Mouse (Mus musculus) ES-CJ7 (cell line): ENCODE results near the gene Tmem108.

Experiments
- DNase-seq: peaks from one replicate; pipeline ENCODE4 v3.0.0; 2011; ENCODE audit warnings: low read depth, low spot score

Gene Tmem108

DNA sequence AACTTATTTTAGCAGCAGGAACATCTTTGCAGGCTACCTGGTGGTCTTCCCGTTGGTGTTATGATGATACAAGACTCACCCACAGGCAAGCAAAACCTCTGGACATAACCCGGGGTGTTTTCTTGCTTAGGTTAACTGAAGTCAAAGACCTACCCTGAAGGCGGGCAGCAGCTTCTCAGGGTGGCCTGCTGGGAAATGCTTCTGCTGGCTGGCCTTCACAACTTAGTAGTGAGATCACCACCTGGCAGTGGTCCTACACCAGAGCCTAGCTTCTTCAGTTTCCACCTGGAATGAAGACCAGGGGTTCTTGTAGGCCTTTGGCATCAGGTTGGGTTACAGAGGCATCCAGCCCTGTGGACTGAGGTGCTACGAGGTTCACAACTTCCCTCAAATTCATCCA is 169.7 kb downstream of the Tmem108 start:
- DNase-seq: no peak

DNA sequence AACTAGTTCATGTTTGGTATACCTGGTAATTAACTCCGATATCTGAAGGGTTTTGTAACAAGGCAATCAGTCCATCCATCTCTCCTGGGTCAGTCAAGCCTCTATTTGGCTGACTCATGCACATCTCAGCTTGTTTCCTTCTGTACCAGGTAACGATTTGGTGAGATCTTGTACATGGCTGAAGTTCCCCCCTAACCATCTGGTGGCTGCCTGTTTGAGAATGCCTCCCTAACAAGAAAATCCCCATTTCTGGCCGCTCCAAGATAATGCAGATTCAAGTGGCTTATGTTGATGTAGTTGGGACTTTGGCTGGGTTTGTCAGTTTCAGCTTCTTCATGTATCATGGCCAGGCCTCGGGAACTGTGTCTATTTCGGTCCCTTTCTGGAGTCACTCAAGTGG is 170.8 kb downstream of the Tmem108 start:
- no peak for DNase-seq

DNA sequence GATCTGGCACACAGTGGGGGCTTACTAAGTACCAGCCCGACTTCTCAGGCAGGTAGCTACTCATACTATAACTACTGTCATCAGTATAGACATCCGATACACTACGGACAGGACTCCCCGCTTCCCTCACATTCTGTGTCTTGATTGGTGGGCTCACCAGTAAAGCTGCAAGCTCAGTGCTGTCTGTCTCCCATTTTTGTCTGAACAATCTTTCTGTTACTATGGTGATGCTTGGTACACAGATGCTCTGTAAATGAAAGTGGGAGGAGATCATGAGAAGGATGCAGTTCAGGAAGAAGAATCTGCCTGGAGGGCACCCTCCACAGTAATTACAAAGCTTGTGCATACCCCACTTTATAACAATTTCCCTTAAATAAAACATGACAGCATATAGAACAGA is 176.8 kb downstream of the Tmem108 start:
- no peak for DNase-seq

DNA sequence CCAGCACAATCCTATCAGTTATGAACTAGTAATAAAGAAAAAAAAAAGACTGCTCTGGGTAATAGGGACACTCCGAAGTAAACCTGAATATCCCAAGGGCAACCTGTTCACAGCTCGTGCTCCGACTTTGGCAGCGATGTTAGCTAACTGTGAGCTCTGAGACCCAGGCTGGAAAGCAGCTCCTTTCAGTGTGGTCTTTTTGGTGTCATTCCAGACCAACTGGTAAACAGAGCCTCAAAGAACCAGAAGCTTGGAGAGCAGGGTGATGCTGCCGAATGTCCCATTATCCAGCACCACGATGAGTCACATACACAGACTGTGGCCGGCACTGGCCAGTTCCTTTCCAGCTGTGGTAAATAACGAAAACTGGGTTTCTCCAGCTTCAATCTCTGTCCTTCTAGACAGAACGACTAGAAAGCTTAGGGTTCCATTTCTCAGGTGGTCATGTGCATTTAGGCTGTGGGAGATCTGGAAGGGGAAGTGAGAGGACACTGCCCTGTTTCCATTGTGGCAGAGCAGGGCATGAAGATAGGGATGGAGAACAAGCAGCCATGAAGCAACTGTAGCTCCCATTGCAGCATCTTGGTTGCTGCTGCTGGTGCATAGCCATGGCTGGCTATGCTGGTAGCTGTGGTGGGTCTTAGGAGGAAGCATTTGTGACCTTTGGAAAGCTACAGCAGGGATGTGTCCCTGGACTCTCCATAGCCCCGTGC is 179.2 kb downstream of the Tmem108 start:
- DNase-seq: no peak

DNA sequence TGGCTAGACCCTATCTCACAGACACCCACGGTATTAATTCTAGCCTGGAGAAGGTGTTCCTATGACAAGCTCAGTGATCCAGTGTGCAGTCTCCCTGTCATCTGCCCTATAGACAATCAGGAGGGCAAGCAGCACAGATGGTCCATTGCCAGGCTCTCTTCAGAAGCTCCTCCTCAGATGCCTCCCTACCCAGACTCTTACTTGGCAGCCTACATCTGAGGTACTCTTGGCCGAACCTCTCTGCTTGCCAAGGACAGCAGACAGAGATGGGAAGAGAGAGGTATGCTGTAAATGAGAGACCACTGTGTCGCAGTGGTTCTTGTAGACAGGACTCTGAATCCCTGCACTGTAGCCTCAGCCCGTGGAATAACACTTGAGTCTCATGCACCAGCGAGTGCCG is 181.0 kb downstream of the Tmem108 start:
- DNase-seq: no peak

DNA sequence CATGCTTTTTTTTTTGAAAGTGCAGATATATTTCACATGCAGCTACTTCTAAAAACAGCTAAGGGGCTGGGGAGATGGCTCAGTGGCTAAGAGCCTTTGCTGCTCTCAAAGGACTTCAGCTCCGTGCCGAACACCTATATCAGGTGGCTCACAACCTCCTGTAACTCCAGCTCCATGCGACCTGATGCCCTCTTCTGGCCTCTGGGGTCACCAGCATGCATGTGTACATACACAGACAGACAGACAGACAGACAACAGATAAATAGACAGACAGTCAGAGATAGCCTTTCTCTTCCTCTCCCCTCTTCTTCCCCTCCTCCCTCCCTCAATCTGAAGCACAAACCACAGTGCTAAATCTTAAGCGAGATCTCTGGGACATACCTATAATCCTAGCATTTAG is 181.5 kb downstream of the Tmem108 start:
- no peak for DNase-seq

DNA sequence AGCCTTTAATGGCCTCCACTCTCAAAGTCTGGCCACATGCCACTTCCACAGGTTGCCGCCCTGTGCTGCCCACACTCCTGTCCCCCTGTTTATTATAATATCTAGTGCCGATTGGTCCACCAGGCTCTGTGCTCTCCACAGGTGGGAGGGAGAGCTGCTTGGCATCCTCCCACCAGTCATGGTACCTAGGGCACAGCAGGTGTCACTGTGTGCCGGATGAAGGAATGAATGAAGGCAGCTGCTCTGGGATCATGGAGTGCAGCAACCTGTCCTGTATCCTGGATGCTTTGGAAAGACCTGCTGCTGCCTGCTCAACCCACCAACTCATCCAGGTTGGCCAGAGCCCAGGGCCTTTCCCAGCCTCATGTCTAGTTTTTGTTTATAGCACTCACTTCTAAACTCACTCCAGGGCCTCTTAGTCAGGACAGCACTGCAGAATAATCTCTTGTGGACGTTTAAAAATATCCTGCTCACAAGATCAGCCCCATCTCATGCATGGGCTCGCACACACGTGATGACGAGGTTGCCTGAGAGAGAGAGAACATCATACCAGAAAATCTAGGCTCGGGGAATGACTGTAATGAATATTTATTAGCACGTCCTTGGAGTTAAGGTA is 182.1 kb downstream of the Tmem108 start:
- DNase-seq: no peak

DNA sequence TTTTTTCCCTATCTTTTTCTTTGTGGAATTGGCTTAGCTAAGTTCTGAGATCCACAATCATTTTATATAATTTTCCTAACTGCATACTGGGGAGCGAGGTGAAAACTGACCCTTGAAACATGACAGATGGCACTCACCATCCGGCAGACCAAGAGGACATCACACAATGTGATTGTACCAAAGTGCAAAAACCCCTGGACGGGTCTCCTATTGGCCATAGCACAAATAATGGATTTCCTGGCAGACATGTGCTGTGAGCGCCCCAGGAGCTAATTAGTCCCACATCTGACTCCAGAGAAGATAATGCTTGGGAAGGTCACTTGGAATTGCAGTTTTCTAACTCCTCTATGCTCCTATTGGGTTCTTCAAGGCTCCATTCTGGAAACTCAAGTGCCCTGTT is 183.9 kb downstream of the Tmem108 start:
- no peak for DNase-seq

DNA sequence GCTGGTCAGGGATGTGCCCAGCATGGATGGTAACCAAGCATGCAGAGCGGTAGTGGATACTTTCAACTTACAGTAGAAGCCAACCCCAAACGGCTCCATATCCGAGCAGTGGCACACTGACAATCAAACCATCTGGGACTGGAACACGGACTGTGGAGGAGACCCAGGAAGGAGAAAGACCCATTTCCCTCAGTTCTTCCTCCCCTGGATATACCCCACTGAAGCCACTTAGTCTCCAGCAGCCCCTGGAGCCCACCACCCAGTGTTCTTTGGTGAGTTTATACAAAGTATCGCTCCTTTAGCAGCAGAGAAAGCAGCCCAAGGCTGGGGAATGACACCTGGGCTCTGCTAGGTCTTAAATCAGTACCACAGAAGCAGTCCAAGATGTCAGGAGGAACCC is 184.5 kb downstream of the Tmem108 start:
- no peak for DNase-seq

DNA sequence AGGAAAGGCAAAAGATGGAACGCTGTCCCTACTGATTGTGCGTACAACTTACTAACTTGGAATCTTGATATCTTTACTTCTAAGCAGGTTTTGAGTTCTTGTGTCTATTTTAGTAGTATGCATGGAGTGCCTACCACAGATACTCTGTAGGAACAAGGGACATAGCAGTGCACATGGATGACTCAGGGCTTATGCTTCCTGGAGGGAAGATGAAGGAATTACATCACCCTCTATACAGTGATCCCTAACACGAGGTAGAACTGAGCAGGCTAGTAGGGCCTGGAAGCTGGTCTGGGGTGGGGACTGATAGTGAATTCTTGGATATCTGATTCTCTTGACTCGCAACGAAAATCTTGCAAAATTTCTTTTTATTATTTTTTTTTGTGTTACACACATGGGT is 185.7 kb downstream of the Tmem108 start:
- DNase-seq: peak; percentile 39

DNA sequence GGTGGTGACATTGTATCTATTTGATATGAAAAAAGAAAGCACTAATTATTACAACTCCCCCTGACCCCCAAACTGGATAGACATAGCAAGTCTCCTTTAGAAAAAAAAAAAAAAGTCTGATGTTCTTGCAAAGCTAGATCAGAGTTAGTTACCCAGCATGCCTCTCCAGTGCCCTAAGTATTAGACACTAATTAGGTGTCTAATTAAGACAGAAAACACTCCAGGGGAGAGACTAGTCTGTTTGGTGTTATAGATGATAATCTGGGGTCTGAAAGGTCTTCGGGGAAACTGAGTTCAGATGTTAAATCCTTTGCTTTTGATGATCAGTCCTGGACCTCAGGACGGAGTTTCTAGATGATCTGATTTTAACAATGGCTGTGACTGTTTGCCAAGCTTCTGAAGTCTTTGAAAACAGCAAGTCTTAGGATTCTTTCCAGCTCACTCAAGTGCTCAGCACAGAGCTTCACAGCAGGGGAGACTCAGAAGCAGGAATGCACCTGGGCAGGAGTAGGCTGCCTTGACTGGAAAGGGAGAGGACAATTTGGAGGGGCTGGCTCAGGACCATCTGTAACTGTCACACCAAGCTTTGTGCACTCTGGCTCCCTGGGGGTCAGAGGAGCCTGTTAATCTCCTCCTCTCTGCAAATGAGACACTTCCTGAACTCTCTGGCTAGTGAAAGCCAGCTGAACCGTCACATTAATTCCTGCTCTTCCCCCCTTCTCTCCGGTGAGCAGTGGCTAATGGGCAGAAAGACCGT is 187.5 kb downstream of the Tmem108 start:
- peak; percentile 53 for DNase-seq

DNA sequence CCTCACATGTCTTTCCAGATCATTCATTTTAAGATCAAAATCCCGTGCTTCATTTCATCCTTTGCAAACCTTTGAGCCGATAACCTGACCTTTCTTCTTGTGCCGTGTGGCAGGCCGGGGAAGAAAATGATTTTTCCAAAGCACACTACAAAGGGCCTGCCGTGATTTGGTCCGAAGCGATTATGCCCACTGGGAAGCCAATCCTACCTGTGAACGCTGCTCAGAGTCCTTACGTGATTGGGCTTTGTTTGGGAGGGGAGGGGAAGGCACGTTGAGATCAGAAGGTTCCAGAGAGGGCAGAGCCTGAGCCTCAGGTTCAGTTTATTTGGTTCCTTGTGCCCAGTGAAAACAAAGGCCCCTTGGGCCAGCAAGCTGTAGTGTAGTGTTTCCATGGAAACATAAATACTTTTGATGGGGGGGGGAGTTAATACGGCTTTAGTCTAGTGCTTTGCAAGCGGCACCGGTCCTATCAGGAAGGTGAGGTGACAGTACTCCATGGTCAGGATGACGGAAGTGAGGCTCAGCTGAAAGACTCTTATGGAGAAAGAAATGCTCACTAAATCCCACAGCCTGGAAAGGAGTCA is 191.4 kb downstream of the Tmem108 start:
- no peak for DNase-seq

DNA sequence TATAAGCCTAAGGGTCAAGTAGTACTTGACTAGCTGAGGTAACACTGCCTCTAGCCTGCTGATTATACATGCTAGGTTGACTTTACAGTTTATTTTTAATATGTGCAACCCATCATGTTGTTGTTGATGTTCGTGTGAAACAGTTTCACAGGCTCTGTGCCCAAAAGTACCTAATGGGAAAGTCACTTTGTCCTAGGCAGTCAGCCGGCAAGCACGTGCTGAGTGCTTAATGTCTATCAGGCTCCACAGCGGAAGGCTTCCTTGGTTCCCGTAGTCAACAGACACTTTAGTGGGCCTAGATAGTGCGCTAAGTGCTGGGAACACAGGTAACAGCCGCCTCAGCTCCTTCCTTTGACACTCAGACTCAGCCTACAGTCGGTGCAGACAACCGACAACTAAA is 192.7 kb downstream of the Tmem108 start:
- DNase-seq: no peak

DNA sequence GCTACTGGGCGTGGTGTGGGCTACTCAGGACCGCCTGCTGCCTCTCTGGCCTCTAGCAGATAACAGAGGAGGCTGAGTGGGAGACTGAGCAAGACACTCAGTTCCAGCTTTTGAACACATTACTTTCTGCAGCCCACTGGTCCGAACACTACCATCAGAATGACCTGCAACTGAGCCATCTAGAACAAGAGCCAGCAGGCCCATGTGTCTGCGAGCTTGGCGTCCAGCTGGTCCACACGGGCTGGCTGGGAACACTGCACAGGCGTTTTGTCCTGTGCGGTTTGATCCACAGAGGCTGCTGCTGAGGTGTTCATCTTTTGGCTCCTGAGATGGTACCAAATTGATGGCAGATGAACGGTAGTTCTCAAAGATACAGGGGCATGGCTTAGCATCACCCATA is 196.5 kb downstream of the Tmem108 start:
- DNase-seq: no peak

DNA sequence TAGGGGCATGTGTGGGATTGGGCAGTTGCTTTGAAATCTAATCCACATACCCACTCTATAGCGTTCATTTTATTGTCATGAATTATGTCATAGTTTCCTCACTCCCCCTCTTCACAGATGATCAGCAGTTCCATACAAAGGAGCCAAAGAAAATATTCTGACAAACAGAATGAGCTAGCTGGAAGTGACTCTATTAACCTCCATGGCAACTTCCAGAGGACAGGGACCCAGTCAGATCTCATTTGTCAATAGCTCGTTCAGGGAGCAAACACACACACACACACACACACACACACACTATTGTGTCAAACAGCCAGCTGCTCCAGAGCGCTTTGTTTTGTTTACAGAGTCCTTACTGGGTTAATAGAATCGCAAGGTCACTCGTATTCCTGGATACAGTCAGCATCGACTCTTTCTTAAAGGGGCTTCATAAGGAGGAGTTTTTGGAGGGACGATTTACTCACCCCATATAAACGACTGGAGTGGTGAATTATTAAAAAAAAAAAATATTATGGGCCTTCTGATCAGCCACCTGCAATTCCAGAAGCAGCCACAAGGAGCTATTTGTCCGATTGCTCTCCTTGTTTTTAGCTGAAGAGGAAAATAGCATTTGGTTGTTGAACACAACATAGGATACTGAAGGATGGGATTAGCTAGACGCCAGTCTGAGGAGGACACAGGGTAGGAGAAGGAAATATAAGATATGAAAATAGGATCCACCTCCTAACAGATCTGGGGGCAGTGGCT is 197.6 kb downstream of the Tmem108 start:
- no peak for DNase-seq

DNA sequence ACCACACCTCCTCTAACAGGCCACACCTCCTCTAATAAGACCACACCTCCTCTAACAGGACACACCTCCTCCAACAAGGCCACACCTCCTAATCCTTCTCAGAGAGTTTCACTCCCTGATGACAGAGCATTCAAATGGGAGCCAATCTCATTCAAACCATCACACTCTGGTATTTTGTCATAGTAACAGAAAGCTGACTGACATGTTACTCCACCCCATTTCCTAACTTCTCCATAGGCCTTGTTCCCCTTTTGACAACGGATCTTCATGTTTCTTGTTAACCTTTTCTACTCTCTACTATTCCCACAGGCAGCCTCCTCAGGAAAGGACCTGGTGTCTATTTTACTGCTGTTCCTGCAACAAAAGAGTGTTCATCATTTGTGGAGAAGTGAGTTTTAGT is 199.6 kb downstream of the Tmem108 start:
- no peak for DNase-seq

DNA sequence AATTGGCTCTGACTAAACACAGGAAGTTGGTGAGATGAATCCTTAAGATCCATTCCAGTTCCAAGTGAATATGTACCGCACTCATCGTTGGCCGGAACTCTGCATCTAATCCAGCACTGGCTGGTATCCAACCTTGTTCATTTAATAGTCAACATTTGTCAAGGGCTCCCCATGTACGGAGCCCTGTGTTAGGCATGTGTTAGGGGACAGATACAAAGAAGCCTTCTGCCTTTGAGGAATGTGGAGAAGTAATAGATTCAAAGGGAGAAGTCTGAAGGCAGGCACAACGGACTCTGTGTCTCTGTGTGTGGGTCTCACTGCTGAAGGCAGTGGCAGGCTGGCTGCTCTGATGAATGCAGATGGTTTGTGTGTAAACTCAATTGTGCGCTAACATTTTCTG is 202.9 kb downstream of the Tmem108 start:
- DNase-seq: no peak

DNA sequence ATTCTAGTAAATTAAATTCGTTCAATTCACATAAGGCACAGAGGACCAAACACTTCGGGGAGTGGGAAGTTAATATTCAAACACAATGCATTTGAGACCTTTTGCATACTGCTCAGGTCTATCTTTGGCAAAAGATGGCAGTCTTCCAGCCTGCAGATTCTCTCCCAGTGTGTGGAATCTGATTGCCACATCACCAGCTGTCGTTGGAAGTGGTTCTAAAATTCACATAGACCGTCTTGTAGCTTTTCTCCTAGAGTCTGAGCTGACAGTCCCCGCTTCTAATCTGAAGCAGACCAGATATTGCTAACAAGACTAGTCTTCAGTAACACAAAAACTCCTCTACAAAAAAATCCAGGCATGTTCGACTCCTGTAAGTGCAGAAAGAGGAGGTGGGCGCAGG is 203.4 kb downstream of the Tmem108 start:
- no peak for DNase-seq

DNA sequence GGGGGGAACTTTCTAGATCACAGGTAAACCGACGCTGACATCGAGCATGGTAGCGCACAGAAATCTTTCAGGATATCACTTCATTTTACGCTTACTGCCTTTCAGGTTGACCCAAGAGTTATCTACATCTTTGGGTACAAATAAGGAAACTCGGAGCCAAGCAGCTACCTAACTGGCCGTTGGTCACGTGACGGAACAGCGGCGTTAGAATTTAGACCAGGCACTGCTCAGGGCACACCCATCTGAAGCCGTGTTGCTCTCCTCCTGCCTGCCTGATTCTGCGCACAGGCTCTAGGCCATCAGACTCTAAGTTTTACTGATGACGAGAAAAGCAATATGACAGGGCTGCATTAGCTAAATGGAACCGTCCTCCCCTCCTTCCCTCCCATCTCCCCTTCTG is 204.6 kb downstream of the Tmem108 start:
- DNase-seq: no peak

DNA sequence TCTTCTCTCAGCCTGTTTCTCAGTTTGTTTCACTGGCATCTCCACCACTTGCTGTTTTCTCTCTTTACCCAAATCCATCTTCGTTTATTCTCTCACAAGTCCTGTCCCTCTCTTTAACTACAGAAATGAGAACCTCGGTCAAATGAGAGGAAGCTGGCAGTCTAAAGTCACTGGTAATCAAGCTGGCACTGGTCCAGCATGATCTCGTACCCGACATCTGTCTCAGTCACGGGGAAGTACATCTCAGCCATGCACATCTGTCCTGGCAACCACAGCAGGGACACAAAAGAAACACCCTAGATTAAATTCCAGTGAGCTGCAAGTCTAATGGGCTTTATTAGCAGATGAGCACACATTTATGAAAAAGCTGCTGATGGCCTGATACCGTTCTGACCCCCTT is 206.3 kb downstream of the Tmem108 start:
- DNase-seq: no peak

DNA sequence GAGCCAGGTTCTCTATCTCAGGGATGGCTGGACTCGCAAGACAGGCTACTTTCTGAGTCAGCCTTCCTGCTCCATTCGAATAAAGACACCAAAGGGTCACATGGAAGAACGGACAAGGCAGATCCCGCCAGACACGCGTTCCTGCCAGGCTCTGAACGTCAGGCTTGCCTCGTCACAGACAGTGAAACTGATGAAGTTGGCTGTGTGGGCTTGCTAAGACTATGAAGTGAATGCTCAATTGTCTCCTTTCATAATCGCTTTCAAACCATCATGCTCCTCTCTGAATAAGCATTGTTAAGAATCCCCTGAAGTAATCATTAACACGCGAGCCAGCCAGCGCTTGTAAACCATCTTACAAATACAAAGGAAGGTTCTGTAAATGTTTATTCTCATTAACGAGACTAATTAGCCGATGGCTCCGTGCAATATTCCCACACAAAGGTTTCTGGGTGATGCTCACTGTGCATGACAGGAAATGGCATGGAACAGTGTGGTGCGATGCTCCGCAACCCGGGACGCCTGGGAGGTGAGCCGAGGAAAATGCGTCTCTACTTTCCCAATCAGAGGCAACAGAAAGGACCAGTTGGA is 210.9 kb downstream of the Tmem108 start:
- DNase-seq: no peak

DNA sequence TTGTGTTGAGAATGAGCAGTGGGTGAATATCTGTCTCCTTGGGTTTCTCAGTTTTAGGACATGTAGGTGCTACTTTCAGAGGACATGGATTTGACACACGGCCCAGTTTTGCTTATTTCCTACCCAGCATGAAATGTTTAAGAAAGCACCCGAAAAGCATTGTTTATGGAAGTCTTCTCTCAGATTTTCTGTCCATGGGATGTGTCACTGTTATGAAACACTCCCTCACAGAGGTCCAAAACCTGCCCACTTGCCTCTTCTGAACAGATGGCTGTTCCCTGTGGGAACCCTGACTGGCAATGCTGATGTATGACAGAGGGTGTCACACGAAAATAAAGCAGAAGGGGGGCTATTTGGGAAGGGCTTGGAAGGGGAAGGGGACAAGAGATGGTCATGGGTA is 212.5 kb downstream of the Tmem108 start:
- no peak for DNase-seq
